9 mouse cellular contexts compared by ENCODE assay signal in genomic region chr19:32470059-32470497, GRCm38 (mm10). TPM values are rescaled to one million over a fixed set of nuclear protein-coding genes. Genes with fewer than 3 reads are reported as not detected.
DNase-seq lines count a peak whose midpoint lies in the region; ATAC-seq and TF ChIP-seq lines count a peak whose summit lies in the region.
"Had no signal": no experiment of that assay in that cellular context is flagged by ENCODE, and none has a peak within 500 bp of the region (broad histone marks: within the 10 kb centered on the region; RNA-seq: fewer than 3 reads in every experiment).

No protein-coding gene starts in this region.

- H3K9me3 ChIP-seq in heart, embryonic 11.5 days (replicated peaks; ENCODE audit: control insufficient read depth, low read length) = no peaks in the 10 kb centered on the region
- H3K9me3 ChIP-seq in stomach, postnatal 0 days (ENCODE audit: control insufficient read depth, low read length) = no peaks in the 10 kb centered on the region
- H3K9me3 ChIP-seq: embryonic facial prominence, embryonic 15.5 days had no signal

- no peak for TF ChIP-seq EP300 in stomach, postnatal 0 days (optimal IDR thresholded peaks at IDR 0.05)

- no peak overlapping the region for H3K4me2 ChIP-seq in heart, embryonic 11.5 days
- H3K4me2 ChIP-seq in stomach, postnatal 0 days (replicated peaks; ENCODE audit: low read depth) = 0 out of 2 replicates have a peak overlapping the region, but pooled peaks have one; percentile 14
- H3K4me2 ChIP-seq: embryonic facial prominence, embryonic 15.5 days had no signal

- H3K27ac ChIP-seq in heart, embryonic 11.5 days (ENCODE audit: low read depth, low read length) = no peak overlapping the region
- no peak overlapping the region for H3K27ac ChIP-seq in stomach, postnatal 0 days (replicated peaks)
- H3K27ac ChIP-seq: embryonic facial prominence, embryonic 15.5 days had no signal

- no peak overlapping the region for H3K9ac ChIP-seq in heart, embryonic 11.5 days (ENCODE audit: low read depth, low read length)
- H3K9ac ChIP-seq in stomach, postnatal 0 days (ENCODE audit: low read length) = no peak overlapping the region
- H3K9ac ChIP-seq: embryonic facial prominence, embryonic 15.5 days had no signal

- no peak for ATAC-seq in heart, embryonic 11.5 days (replicated peaks; ENCODE audit: insufficient number of reproducible peaks, low FRiP score, low TSS enrichment)
- ATAC-seq in erythroblast, adult 5-6 weeks (replicated peaks; ENCODE audit: low FRiP score, poor library complexity, severe bottlenecking) = peak; percentile 86
- ATAC-seq in stomach, postnatal 0 days (ENCODE audit: low FRiP score, low TSS enrichment) = 0 out of 2 replicates have a peak, but pooled peaks have one; percentile 21

- H3K4me1 ChIP-seq in heart, embryonic 11.5 days (ENCODE audit: control insufficient read depth, insufficient read depth, low read length) = no peaks in the 10 kb centered on the region
- H3K4me1 ChIP-seq in stomach, postnatal 0 days (replicated peaks; ENCODE audit: control insufficient read depth, insufficient read depth) = no peaks in the 10 kb centered on the region
- H3K4me1 ChIP-seq: embryonic facial prominence, embryonic 15.5 days had no signal

- peak; percentile 36 to 70 for DNase-seq in heart, adult 18-20 months
- DNase-seq in CD4-positive helper T cell, adult 2 months (ENCODE audit: low read depth, low spot score) = peak; percentile 71
- DNase-seq in adrenal gland, postnatal 14 days = peak; percentile 17
- peak; percentile 59 for DNase-seq in kidney, postnatal 10 days
- DNase-seq in lung, postnatal 25 days (ENCODE audit: low spot score) = peak; percentile 53
- DNase-seq in stomach, postnatal 0 days (ENCODE audit: low spot score) = no peak

- no peak overlapping the region for H3K4me3 ChIP-seq in heart, embryonic 11.5 days (ENCODE audit: low read depth, low read length)
- H3K4me3 ChIP-seq in stomach, postnatal 0 days (ENCODE audit: low read depth, low read length) = no peak overlapping the region
- H3K4me3 ChIP-seq: embryonic facial prominence, embryonic 15.5 days had no signal

- no peaks in the 10 kb centered on the region for H3K36me3 ChIP-seq in heart, embryonic 11.5 days (ENCODE audit: control insufficient read depth, insufficient read depth, low read length)
- H3K36me3 ChIP-seq in stomach, postnatal 0 days (ENCODE audit: control insufficient read depth, insufficient read depth, low read length) = no peaks in the 10 kb centered on the region
- H3K36me3 ChIP-seq: embryonic facial prominence, embryonic 15.5 days had no signal

- 42% methylated on average over 6 of the region's 6 CpGs for WGBS in heart, embryonic 11.5 days (ENCODE audit: insufficient replicate concordance)
- WGBS in stomach, postnatal 0 days = 16% methylated on average over 6 of the region's 6 CpGs

- peak; percentile 88 for TF ChIP-seq CTCF in stomach, postnatal 0 days (IDR thresholded peaks at IDR 0.05; ENCODE audit: low read depth)

- H3K27me3 ChIP-seq in heart, embryonic 11.5 days (ENCODE audit: control insufficient read depth, insufficient read depth, low read length) = no peaks in the 10 kb centered on the region
- no peaks in the 10 kb centered on the region for H3K27me3 ChIP-seq in stomach, postnatal 0 days (ENCODE audit: control insufficient read depth, insufficient read depth, low read length)
- H3K27me3 ChIP-seq: embryonic facial prominence, embryonic 15.5 days had no signal

RNA-seq across cellular contexts. Expression of gene Rpl9-ps6, which starts 3.7 kb away (rescaled TPM):
- 10 to 100 TPM; 28.5 to 47.2 TPM for total RNA-seq in heart, adult 18-20 months (2021)
- 83.5 and 91.5 TPM in 2 replicates for polyA plus RNA-seq in heart, embryonic 11.5 days (2014; fragmentation: Nextera tagmentation; extraction: Ambion mirVana)
- 59.3 and 74.3 TPM in 2 replicates for total RNA-seq in adrenal gland, postnatal 14 days (2021)
- 50.4 and 59.9 TPM in 2 replicates for total RNA-seq in erythroblast, adult 5-6 weeks (2015; ENCODE audit: low replicate concordance)
- 10.4 and 14.2 TPM in 2 replicates for total RNA-seq in erythroblast, adult 5-6 weeks (2017; ENCODE audit: low replicate concordance)
- polyA plus RNA-seq in stomach, postnatal 0 days (2015; fragmentation: Nextera tagmentation; extraction: Ambion mirVana) = 120 and 138 TPM in 2 replicates

RNA-seq across cellular contexts. Expression of gene Minpp1, which starts 15.5 kb away (rescaled TPM):
- 10 to 100 TPM; 14.4 to 14.7 TPM for total RNA-seq in heart, adult 18-20 months (2021)
- 74.3 and 77.0 TPM in 2 replicates for polyA plus RNA-seq in heart, embryonic 11.5 days (2014; fragmentation: Nextera tagmentation; extraction: Ambion mirVana)
- 31.8 and 34.9 TPM in 2 replicates for total RNA-seq in adrenal gland, postnatal 14 days (2021)
- total RNA-seq in erythroblast, adult 5-6 weeks (2015; ENCODE audit: low replicate concordance) = 29.3 and 34.2 TPM in 2 replicates
- 26.8 and 35.7 TPM in 2 replicates for total RNA-seq in erythroblast, adult 5-6 weeks (2017; ENCODE audit: low replicate concordance)
- 37.5 and 38.7 TPM in 2 replicates for polyA plus RNA-seq in stomach, postnatal 0 days (2015; fragmentation: Nextera tagmentation; extraction: Ambion mirVana)
